Mouse (Mus musculus) c-Kit-positive CD71-negative TER-119-negative erythroid progenitor cells, embryonic 14.5 days (primary cell): ENCODE data around the gene Ltbp1.

ENCODE experiments used
- DNase-seq: peaks from one replicate; pipeline ENCODE4 v3.0.0-alpha.2; 2013; ENCODE audit warnings: low read depth

Ltbp1 gene

DNA sequence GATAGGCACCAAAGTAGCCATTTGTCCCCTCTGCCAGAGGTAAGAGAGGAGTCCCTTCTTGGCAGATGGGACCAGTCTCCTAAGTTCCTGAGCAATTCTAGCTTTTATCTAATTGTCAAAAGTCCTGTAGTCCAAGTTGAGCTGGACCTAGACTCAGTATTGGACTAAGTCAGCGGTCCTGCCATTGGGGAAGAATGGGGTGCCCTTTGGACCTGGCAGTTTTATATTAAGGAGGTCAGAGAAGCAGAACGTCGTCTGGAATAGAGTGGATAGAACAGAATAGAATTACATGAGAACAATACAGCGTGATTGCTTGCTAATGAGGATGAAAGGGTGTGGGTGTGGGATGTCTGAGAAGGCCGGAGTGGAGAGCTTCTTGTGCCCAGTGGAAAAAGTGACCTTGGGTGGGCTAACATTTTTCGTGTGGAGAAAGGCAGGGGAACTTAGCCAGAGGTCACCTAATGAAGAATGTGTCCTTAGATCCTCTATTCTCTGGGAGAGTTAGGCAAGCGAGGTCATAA is 167.4 kb downstream of the Ltbp1 start:
- DNase-seq = no peak

- DNase-seq = no peak
Observed at GRCm38 (mm10) chr17:75174501-75174900, 169.1 kb downstream of the Ltbp1 start.

GRCm38 (mm10) chr17:75177920-75178867 is 172.8 kb downstream of the Ltbp1 start:
- DNase-seq = no peak

DNA sequence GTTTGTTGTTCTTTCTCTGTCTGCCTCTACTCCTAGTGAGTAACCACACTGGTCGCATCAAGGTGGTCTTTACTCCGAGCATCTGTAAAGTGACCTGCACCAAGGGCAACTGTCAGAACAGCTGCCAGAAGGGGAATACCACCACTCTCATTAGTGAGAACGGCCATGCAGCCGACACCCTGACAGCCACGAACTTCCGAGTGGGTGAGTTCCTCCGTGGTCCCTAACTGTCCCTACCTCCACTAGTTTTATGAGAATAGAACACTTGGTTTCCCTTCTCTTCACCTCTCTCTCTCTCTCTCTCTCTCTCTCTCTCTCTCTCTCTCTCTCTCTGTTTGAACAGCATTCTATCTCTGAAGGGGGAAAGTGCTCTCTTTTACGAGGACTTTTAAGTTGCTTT is 173.6 kb downstream of the Ltbp1 start:
- no peak for DNase-seq

GRCm38 (mm10) chr17:75180301-75180700 is 174.9 kb downstream of the Ltbp1 start:
- DNase-seq = no peak

- DNase-seq = no peak
Observed at GRCm38 (mm10) chr17:75180956-75181588, 175.7 kb downstream of the Ltbp1 start.

DNA sequence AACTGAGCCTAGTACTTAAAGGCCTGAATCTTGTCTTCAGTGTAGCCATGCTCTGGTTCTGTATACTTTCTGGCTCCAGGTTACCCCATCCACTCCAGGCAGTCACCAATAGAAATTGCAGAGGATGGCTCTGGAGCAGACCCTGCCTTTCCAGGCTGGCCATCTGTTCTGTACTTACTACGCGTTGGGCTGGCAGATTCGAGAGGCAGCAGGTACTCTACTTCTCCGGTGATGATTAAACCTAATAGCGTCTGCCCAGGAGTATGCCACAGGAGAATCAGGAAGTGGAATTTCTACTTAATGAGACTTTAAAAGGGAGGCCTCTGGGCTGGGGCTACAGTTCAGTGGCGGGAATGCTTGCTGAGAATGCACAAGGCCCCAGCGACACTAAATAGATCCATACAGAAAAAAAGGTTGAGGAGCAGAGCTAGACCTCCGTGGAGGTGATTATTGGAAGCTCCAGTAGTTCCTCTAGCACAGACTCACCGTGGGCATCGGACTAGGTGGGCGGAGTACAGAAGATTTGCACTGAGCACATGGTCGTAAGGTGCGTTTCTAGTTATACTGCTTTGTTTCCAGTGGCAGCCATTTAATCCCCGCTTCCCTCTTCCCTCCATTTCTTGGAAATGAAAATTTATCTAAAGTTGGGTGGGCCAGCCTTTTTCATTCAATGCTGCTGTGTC is 177.1 kb downstream of the Ltbp1 start:
- no peak for DNase-seq

- DNase-seq = no peak
Observed at GRCm38 (mm10) chr17:75186732-75187509, 181.6 kb downstream of the Ltbp1 start.

DNA sequence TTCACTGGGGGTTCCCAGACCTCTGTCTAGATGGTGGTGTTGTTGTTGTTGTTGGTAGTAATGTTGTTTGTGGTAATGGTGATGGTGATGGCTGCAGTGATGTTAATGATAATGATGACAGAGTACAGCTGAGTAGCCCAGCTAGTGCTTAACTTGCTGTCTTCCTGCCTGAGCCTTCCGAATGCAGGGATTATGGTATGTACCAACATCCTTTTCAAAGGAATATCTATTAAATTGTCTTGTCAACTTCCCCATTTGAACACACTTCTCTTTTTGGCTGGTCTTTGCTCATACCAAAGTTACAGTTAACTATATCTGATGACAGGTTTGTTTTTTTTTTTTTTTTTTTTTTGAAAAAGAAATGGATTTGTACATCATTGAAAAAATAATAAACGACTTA is 191.6 kb downstream of the Ltbp1 start:
- no peak for DNase-seq

GRCm38 (mm10) chr17:75198767-75199166 is 193.4 kb downstream of the Ltbp1 start:
- no peak for DNase-seq

DNA sequence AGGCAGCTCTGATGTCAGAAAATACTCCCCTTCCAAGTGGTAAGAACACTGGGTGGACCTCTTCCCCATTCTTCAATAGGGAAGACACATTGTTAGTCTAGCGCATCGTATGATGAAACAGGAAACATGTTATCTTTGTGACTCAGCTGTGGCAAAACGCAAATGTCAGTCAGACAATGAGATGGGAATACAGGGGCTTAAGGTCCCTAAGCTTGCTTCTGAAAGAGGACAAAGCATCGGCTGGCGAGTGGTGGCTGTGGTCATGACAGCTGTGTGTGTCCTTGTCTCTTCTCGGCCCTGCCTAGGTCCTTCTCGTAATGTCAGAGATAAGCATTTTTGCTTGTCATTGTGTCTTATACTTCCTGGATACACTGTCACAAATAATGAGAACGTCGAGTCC is 194.3 kb downstream of the Ltbp1 start:
- peak; percentile 59 for DNase-seq

GRCm38 (mm10) chr17:75202314-75202713 is 196.9 kb downstream of the Ltbp1 start:
- no peak for DNase-seq

- no peak for DNase-seq
Observed at GRCm38 (mm10) chr17:75204065-75204464, 198.7 kb downstream of the Ltbp1 start.

DNA sequence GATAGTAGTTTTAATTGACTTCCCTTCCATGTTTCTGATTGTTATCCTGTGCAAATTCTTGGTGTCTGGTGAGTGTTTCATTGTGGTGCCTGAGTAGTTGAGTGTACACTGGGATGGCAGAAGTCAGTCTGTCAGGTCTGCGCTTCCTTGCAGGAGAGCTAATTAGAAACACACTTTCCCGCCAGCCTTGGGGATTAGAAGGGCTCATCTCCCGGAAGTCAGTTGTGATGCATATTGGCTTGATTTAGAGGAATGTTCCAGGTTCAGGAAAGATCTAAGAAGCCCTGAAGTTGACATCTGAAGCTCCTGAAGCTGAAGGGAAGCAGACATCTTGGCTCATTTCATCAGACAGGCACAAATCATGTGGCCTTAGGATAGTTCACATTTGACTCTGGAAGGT is 200.9 kb downstream of the Ltbp1 start:
- DNase-seq = no peak

GRCm38 (mm10) chr17:75208164-75208698 is 202.9 kb downstream of the Ltbp1 start:
- DNase-seq = no peak

DNA sequence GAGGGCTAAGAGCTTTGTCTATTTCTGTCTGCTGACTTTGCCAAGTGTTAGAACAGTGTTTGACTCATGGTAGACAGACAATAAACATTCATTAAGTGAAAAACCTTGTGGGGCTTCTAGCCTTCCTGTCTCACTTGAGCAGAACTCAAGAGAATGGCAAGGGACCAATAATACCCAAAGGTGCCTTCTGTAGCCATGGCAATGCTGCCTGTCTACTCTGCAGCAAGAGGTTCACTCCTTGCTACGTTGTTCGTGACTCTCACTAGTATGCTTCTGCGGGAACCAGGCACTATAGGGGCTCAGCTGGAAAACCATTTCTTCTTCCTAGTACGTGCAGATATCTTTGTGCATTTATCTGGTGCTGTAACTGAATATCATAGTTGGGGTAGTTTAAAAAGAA is 205.2 kb downstream of the Ltbp1 start:
- DNase-seq = no peak

DNA sequence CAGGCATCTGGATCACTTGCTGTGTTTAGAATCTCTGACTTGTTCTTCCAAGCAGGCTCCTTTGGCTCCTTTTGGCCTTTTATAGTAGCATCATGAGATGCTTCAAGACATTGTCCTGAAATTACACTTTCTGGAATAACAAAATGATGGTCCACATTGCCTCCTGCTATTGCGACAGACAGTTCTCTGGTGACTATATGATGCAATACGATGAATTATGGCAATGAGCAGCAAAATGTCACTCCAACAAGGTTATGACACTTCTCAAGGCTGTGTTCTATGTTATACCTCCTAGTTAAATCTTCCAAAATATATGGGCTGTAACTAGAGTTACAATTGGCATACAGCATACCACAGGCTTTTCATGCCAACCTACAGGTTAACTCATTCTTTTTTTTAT is 211.0 kb downstream of the Ltbp1 start:
- no peak for DNase-seq

GRCm38 (mm10) chr17:75218700-75219099 is 213.3 kb downstream of the Ltbp1 start:
- no peak for DNase-seq

- DNase-seq = no peak
Observed at GRCm38 (mm10) chr17:75228321-75228720, 223.0 kb downstream of the Ltbp1 start.

DNA sequence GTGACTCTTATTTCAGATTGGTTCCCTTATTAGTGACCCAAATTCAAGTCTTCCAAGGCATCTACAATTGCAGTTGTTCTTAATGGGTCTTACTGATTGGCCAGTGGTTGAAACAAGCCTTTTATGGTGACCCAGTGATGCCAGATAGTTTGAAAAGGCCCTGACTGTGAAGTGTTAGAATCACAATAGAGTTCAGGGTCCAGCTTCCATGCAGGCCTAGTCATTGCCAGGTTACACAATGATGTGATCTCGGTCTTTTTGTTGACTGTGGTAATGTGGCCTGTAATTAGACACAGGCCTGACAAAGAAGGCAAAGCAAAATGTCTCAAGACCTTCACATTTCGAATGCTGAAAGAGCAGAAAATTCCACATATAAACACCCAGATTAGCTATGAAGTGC is 227.8 kb downstream of the Ltbp1 start:
- DNase-seq = no peak

GRCm38 (mm10) chr17:75233923-75234322 is 228.6 kb downstream of the Ltbp1 start:
- DNase-seq = peak; percentile 12

DNA sequence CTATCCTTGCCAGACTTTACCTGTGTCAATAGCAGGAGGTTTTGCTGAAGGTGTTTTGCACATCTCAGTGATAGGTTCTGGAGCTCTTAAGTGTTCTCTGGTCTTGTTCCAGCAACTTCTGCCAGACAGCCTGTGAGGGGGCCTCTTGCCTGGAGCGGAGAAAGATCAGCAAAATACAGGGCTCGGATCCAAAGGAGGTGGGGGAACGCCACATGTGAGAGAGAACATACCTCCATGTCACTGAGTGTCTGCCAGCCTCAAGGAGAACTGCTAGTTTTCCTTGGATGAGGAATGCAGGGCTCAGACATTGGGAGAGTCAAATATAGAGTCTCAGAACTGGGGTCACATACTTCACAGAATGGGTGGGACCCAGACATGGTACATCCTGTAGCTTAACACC is 230.4 kb downstream of the Ltbp1 start:
- DNase-seq = no peak
